Mouse (Mus musculus) intestine, embryonic 14.5 days (tissue): ENCODE measurements at regions not wholly inside any gene's neighbourhood (a gene's known extent, or its start where the extent isn't known, plus 50 kb on each side); places are given as distances from the start of the nearest gene placed in this dataset.
A peak's percentile ranks its signal among the peaks of the same experiment; 100 is the strongest.

Experiments used
- ATAC-seq: fragments of 200-750 bp; cut with Nextera tagmentation; replicated peaks from 2 replicates; pipeline ENCODE4 v1.8.0; 2017; ENCODE audit warnings: low read depth, moderate number of reproducible peaks, moderate TSS enrichment, moderate library complexity; ENCODE audit not compliant: low FRiP score, low TSS enrichment
- DNase-seq: peaks from one replicate; pipeline ENCODE4 v3.0.0-alpha.2; 2018; ENCODE audit warnings: low spot score
- H3K27ac ChIP-seq: fragments of 300-500 bp; sonication (generic); 2 replicates; pipeline ENCODE4 v1.5.1; 2014; ENCODE audit warnings: low read depth, mild to moderate bottlenecking, control low read depth
- H3K27me3 ChIP-seq: fragments of 300-500 bp; sonication (generic); replicated peaks from 2 replicates; pipeline ENCODE4 v1.6.1; 2014; ENCODE audit warnings: low read length, control low read depth; ENCODE audit not compliant: control insufficient read depth, insufficient read depth
- H3K36me3 ChIP-seq: fragments of 300-500 bp; sonication (generic); 2 replicates; pipeline ENCODE4 v1.6.1; 2014; ENCODE audit warnings: low read length, control low read depth; ENCODE audit not compliant: control insufficient read depth, insufficient read depth
- H3K4me1 ChIP-seq: fragments of 300-500 bp; sonication (generic); replicated peaks from 2 replicates; pipeline ENCODE4 v1.6.1; 2014; ENCODE audit warnings: low read length, control low read depth, mixed read lengths; ENCODE audit not compliant: control insufficient read depth, insufficient read depth
- H3K4me2 ChIP-seq: fragments of 300-500 bp; sonication (generic); 2 replicates; pipeline ENCODE4 v1.6.1; 2014; ENCODE audit warnings: low read length
- H3K4me3 ChIP-seq: fragments of 300-500 bp; sonication (generic); 2 replicates; pipeline ENCODE4 v1.5.1; 2014; ENCODE audit warnings: low read depth, low read length, control low read depth, mixed read lengths
- H3K9ac ChIP-seq: fragments of 300-500 bp; sonication (generic); 2 replicates; pipeline ENCODE4 v1.6.1; 2014; ENCODE audit warnings: mild to moderate bottlenecking, low read length
- H3K9me3 ChIP-seq: fragments of 300-500 bp; sonication (generic); 2 replicates; pipeline ENCODE4 v1.6.1; 2016; ENCODE audit warnings: low read length, control low read depth; ENCODE audit not compliant: control insufficient read depth
- WGBS: fragments of 180-500 bp; shearing (Covaris S2); extraction: QIAGEN DNeasy Blood & Tissue Kit; methylation state at CpG from one replicate; pipeline ENCODE4 v1.1.7; 2014; 5-methylcytosine and 5-hydroxymethylcytosine counted together

DNA sequence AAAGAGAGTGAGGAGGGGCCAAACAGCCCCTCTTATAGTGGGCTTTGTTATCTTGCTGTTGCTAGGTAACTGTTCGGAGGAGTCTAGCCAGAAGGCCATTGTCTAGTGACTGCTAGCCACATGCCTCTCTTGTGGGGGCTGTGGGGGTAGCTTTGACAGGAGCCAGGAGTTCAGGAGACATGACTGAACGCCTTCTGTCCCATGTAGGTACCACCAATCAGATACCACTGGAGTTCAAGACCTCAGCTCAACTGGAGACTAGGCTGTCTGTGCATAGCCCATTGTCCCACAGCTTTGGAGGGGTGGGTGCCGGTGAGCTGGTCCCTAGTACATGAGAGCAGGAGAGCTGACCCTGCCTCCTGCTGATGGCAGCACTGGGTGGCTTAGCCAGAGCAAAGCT is 82.4 kb upstream of the Unc93a2 start:
- no peaks in the 10 kb centered on the region for H3K4me1 ChIP-seq
- H3K9me3 ChIP-seq: no peaks in the 10 kb centered on the region
- DNase-seq: no peak
- WGBS: 44% methylated on average over 3 of the region's 3 CpGs
- no peak overlapping the region for H3K9ac ChIP-seq
- no peaks in the 10 kb centered on the region for H3K36me3 ChIP-seq
- H3K4me3 ChIP-seq: no peak overlapping the region
- no peak overlapping the region for H3K27ac ChIP-seq
- no peak for ATAC-seq
- no peak overlapping the region for H3K4me2 ChIP-seq
- no peaks in the 10 kb centered on the region for H3K27me3 ChIP-seq

DNA sequence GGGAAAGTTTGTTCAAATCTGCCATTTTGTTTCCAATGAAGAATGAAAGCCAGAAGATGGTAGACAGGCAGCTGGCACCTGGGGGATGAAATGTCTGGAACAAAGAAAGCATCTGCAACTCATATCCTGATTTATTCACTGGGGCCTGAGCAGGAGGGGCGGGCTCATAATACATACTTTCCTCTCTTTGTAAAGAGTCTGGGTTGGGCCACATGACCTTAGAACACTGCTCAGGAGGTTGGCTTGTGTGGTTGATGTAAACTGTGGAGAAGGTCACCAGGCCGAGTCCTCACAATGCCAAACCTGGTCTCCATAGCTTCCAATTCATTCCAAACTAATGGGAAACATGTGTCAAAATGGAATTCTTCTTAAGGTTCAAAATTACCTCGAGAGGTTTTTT is 79.6 kb upstream of the Unc93a2 start:
- H3K9ac ChIP-seq: no peak overlapping the region
- H3K9me3 ChIP-seq: no peaks in the 10 kb centered on the region
- no peak overlapping the region for H3K27ac ChIP-seq
- DNase-seq (no peak), ATAC-seq (no peak)
- H3K4me3 ChIP-seq: no peak overlapping the region
- WGBS: 60% methylated on average over 3 of the region's 3 CpGs
- H3K4me2 ChIP-seq: no peak overlapping the region
- no peaks in the 10 kb centered on the region for H3K27me3 ChIP-seq
- H3K4me1 ChIP-seq: no peaks in the 10 kb centered on the region
- H3K36me3 ChIP-seq: no peaks in the 10 kb centered on the region

DNA sequence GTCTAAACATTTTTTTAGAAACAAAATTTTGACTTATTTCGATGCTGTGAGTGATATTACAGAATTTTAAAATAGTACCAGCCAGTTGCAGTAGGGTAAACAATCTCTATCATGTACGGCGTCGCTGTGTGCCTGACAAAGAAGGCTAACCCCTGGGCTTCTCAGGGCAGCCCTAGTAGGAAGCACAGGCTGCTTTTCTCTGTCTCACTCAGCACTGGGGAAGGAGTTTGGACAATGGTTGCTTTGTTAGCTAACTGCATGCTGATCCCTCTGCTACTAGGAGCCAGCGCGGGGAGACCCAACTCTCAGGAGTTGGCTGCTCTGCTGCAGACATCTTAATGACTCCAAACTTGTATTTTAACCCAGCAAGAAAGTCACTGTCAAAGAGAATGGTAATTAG is 75.9 kb upstream of the Unc93a2 start:
- no peak overlapping the region for H3K4me2 ChIP-seq

GRCm38 (mm10) chr17:7456939-7457338 is 71.7 kb upstream of the Unc93a2 start:
- WGBS: 87% methylated on average over 11 of the region's 11 CpGs
- Histone ChIP-seq H3K9ac (no peak overlapping the region), H3K27me3 (no peaks in the 10 kb centered on the region), H3K9me3 (no peaks in the 10 kb centered on the region), H3K27ac (no peak overlapping the region), H3K4me1 (no peaks in the 10 kb centered on the region), H3K4me3 (no peak overlapping the region), H3K4me2 (no peak overlapping the region), H3K36me3 (no peaks in the 10 kb centered on the region)
- ATAC-seq: no peak
- DNase-seq: no peak

More for the DNA sequence above, 75.9 kb upstream of the Unc93a2 start:
- H3K4me3 ChIP-seq: no peak overlapping the region
- H3K36me3 ChIP-seq: no peaks in the 10 kb centered on the region
- H3K27me3 ChIP-seq: no peaks in the 10 kb centered on the region
- WGBS: 42% methylated on average over 6 of the region's 6 CpGs
- DNase-seq (no peak), ATAC-seq (no peak)
- H3K27ac ChIP-seq: no peak overlapping the region
- no peak overlapping the region for H3K9ac ChIP-seq
- H3K4me1 ChIP-seq: no peaks in the 10 kb centered on the region
- no peaks in the 10 kb centered on the region for H3K9me3 ChIP-seq

DNA sequence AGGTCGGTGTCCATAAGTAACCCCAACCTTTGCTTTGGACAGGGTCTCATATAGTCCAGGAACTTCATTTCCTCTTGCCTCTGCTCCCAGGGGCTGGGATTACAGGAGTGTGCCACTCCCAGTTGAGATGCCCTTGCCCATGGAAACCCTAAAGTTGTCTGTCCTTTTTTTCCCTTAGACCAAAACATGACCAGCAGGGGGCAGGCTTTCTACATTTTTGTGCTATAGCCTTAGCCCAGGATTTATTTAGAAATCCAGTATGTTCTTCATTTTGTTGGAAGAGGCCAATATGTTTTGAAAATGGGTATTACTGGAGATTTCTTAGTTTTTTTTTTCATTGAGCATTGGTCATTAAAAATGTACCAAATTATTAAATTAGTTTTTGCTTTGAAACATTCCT is 58.6 kb upstream of the Unc93a2 start:
- H3K27me3 ChIP-seq: no peaks in the 10 kb centered on the region
- H3K4me1 ChIP-seq: no peaks in the 10 kb centered on the region
- H3K27ac ChIP-seq: no peak overlapping the region
- no peaks in the 10 kb centered on the region for H3K36me3 ChIP-seq
- no peak overlapping the region for H3K4me3 ChIP-seq
- WGBS: 54% methylated on average over 1 of the region's 1 CpGs
- H3K4me2 ChIP-seq: no peak overlapping the region
- no peak overlapping the region for H3K9ac ChIP-seq
- ATAC-seq: no peak
- DNase-seq: peak; percentile 88
- peaks cover 7% of the 10 kb centered on the region; the same call in 1 of the 2 replicates for H3K9me3 ChIP-seq

- H3K9ac ChIP-seq: no peak overlapping the region
- DNase-seq: no peak
- ATAC-seq: no peak
- no peaks in the 10 kb centered on the region for H3K27me3 ChIP-seq
- WGBS: 69% methylated on average over 3 of the region's 3 CpGs
- no peaks in the 10 kb centered on the region for H3K9me3 ChIP-seq
- H3K27ac ChIP-seq: no peak overlapping the region
- no peaks in the 10 kb centered on the region for H3K36me3 ChIP-seq
- no peak overlapping the region for H3K4me3 ChIP-seq
- H3K4me1 ChIP-seq: no peaks in the 10 kb centered on the region
- H3K4me2 ChIP-seq: no peak overlapping the region
Observed at GRCm38 (mm10) chr17:7435075-7435474, 49.8 kb upstream of the Unc93a2 start.
